Comparison of ENCODE assay signal across 26 mouse cellular contexts in genomic region chr1:118407586-118408250, GRCm38 (mm10). TPM values are rescaled to one million over a fixed set of nuclear protein-coding genes. Genes with fewer than 3 reads are reported as not detected.
DNase-seq lines count a peak whose midpoint lies in the region; ATAC-seq and TF ChIP-seq lines count a peak whose summit lies in the region.
"Had no signal": no experiment of that assay in that cellular context is flagged by ENCODE, and none has a peak within 500 bp of the region (broad histone marks: within the 10 kb centered on the region; RNA-seq: fewer than 3 reads in every experiment).

No protein-coding gene starts in this region.

- 85% methylated on average over 7 of the region's 7 CpGs for WGBS in embryonic facial prominence, embryonic 14.5 days
- WGBS in embryonic facial prominence, embryonic 10.5 days, result 90% methylated on average over 7 of the region's 7 CpGs

- H3K36me3 ChIP-seq in embryonic facial prominence, embryonic 14.5 days (ENCODE audit: control insufficient read depth, insufficient read depth, low read length), result no peaks in the 10 kb centered on the region
- peaks cover 51% of the 10 kb centered on the region for H3K36me3 ChIP-seq in embryonic facial prominence, embryonic 10.5 days (replicated peaks)
- no peaks in the 10 kb centered on the region for H3K36me3 ChIP-seq in ES-Bruce4 (ENCODE audit: control insufficient read depth, insufficient read depth, low read length, poor library complexity, severe bottlenecking)
- H3K36me3 ChIP-seq: heart, embryonic 12.5 days; heart, embryonic 15.5 days had no signal

- no peak for TF ChIP-seq POLR2A in ES-Bruce4 (IDR thresholded peaks at IDR 0.05; ENCODE audit: insufficient read depth, low read length)

- H3K4me2 ChIP-seq in embryonic facial prominence, embryonic 14.5 days (ENCODE audit: low read depth, low read length), result no peak overlapping the region
- H3K4me2 ChIP-seq: embryonic facial prominence, embryonic 13.5 days; forebrain, embryonic 13.5 days; heart, embryonic 12.5 days; heart, embryonic 15.5 days; hindbrain, embryonic 14.5 days had no signal

- no peak overlapping the region for H3K27ac ChIP-seq in embryonic facial prominence, embryonic 14.5 days (replicated peaks; ENCODE audit: low read depth, low read length)
- H3K27ac ChIP-seq in embryonic facial prominence, embryonic 10.5 days (replicated peaks), result no peak overlapping the region
- peak overlapping the region; percentile 49; the same call in 1 of the 2 replicates for H3K27ac ChIP-seq in ES-Bruce4 (ENCODE audit: insufficient read depth, low read length)
- H3K27ac ChIP-seq: embryonic facial prominence, embryonic 13.5 days; forebrain, embryonic 10.5 days; forebrain, embryonic 13.5 days; heart, embryonic 15.5 days; hindbrain, embryonic 14.5 days; hindbrain, postnatal 0 days had no signal

- peak; percentile 36 for DNase-seq in embryonic facial prominence, embryonic 14.5 days (ENCODE audit: low spot score)
- DNase-seq in embryonic facial prominence, embryonic 10.5 days (ENCODE audit: low spot score), result no peak
- DNase-seq in heart, adult 11 months, result peak; percentile 77
- no peak for DNase-seq in heart, postnatal 14 days
- DNase-seq in skeletal muscle tissue, adult 2 months (ENCODE audit: low read depth, low spot score), result peak; percentile 57
- DNase-seq in spleen, postnatal 10 days (ENCODE audit: low spot score in 2 of 2), result no peak
- DNase-seq: adrenal gland, adult 2 months; adrenal gland, postnatal 14 days; cerebellum, adult 11 months; cerebellum, adult 2 months; cerebellum, adult 9-11 months; cerebellum, postnatal 25 days; heart, adult 18-20 months; heart, postnatal 10 days; heart, postnatal 4 days had no signal

- TF ChIP-seq EP300 in ES-Bruce4 (IDR thresholded peaks at IDR 0.05; ENCODE audit: insufficient read depth, low read depth, low read length), result no peak

- H3K4me3 ChIP-seq in embryonic facial prominence, embryonic 14.5 days (ENCODE audit: low read depth, low read length), result no peak overlapping the region
- no peak overlapping the region for H3K4me3 ChIP-seq in embryonic facial prominence, embryonic 10.5 days
- H3K4me3 ChIP-seq in ES-Bruce4 (ENCODE audit: low read depth, low read length), result no peak overlapping the region
- H3K4me3 ChIP-seq: embryonic facial prominence, embryonic 13.5 days; forebrain, embryonic 10.5 days; forebrain, embryonic 13.5 days; heart, embryonic 12.5 days; heart, embryonic 15.5 days had no signal

- no peaks in the 10 kb centered on the region for H3K27me3 ChIP-seq in embryonic facial prominence, embryonic 14.5 days (replicated peaks; ENCODE audit: control insufficient read depth, insufficient read depth, low read length)
- H3K27me3 ChIP-seq in embryonic facial prominence, embryonic 10.5 days (replicated peaks; ENCODE audit: low read depth, poor library complexity, severe bottlenecking), result no peaks in the 10 kb centered on the region
- no peaks in the 10 kb centered on the region for H3K27me3 ChIP-seq in ES-Bruce4 (ENCODE audit: control insufficient read depth, insufficient read depth, low read length, poor library complexity, severe bottlenecking)
- H3K27me3 ChIP-seq: embryonic facial prominence, embryonic 13.5 days; forebrain, embryonic 13.5 days; heart, embryonic 12.5 days; heart, embryonic 15.5 days had no signal

- no peaks in the 10 kb centered on the region for H3K4me1 ChIP-seq in embryonic facial prominence, embryonic 14.5 days (ENCODE audit: control insufficient read depth, insufficient read depth, low read length)
- H3K4me1 ChIP-seq in embryonic facial prominence, embryonic 10.5 days, result no peaks in the 10 kb centered on the region
- H3K4me1 ChIP-seq in ES-Bruce4 (ENCODE audit: control insufficient read depth, insufficient read depth, low read length), result peaks cover 4% of the 10 kb centered on the region
- H3K4me1 ChIP-seq: embryonic facial prominence, embryonic 13.5 days; forebrain, embryonic 10.5 days; forebrain, embryonic 13.5 days had no signal

- ATAC-seq in embryonic facial prominence, embryonic 14.5 days (ENCODE audit: low read depth), result peak; percentile 62; the same call in 1 of the 2 replicates
- ATAC-seq: forebrain, embryonic 13.5 days; forebrain, embryonic 16.5 days; hindbrain, postnatal 0 days; inflammation-experienced regulatory T-cells, adult 6 months had no signal

- no peak for TF ChIP-seq CTCF in ES-Bruce4 (IDR thresholded peaks at IDR 0.05; ENCODE audit: low read depth, low read length)

- no peaks in the 10 kb centered on the region for H3K9me3 ChIP-seq in embryonic facial prominence, embryonic 14.5 days (ENCODE audit: control insufficient read depth, low read length)
- no peaks in the 10 kb centered on the region for H3K9me3 ChIP-seq in embryonic facial prominence, embryonic 10.5 days
- H3K9me3 ChIP-seq in ES-Bruce4 (replicated peaks; ENCODE audit: control insufficient read depth, insufficient read depth, low read length, poor library complexity, severe bottlenecking), result no peaks in the 10 kb centered on the region
- H3K9me3 ChIP-seq: embryonic facial prominence, embryonic 13.5 days; forebrain, embryonic 10.5 days; forebrain, embryonic 13.5 days; G1E; heart, embryonic 12.5 days; heart, embryonic 15.5 days had no signal

- H3K9ac ChIP-seq in embryonic facial prominence, embryonic 14.5 days (ENCODE audit: low read depth, low read length), result no peak overlapping the region
- no peak overlapping the region for H3K9ac ChIP-seq in ES-Bruce4 (ENCODE audit: low read depth, poor library complexity, severe bottlenecking)
- H3K9ac ChIP-seq: embryonic facial prominence, embryonic 13.5 days; forebrain, embryonic 13.5 days; heart, embryonic 12.5 days; heart, embryonic 15.5 days; hindbrain, embryonic 14.5 days had no signal

- intact Hi-C loops in heart, postnatal 14 days (cut with DNase I), result no loop called here

RNA-seq across cellular contexts. Expression of gene Clasp1, which starts 18.9 kb away (rescaled TPM):
- 40.3 and 48.6 TPM in 2 replicates for polyA plus RNA-seq in embryonic facial prominence, embryonic 14.5 days (2014; fragmentation: Nextera tagmentation; extraction: Ambion mirVana)
- polyA plus RNA-seq in embryonic facial prominence, embryonic 10.5 days (2016; fragmentation: Nextera tagmentation; extraction: Ambion mirVana), result 94.7 and 95.3 TPM in 2 replicates
- 100 to 1,000 TPM; 290 to 301 TPM for total RNA-seq in heart, postnatal 14 days (2021)
- polyA plus RNA-seq in ES-Bruce4 (2011; ENCODE audit: insufficient read depth, insufficient read length, low read depth, missing spikeins), result 72.3 and 81.0 TPM in 2 replicates

Comparison
In these comparisons a context has a peak if more than half of its experiments do, and no peak if none do; other contexts are left out.
1. DNase-seq: peak in embryonic facial prominence, embryonic 14.5 days (single experiment), heart, adult 11 months (single experiment) and skeletal muscle tissue, adult 2 months (single experiment); none in embryonic facial prominence, embryonic 10.5 days (single experiment), heart, postnatal 14 days (0 of 2) and spleen, postnatal 10 days (0 of 2).